Mouse (Mus musculus) cortical plate, adult 2 months (tissue): ENCODE measurements around the gene Csnk1e.

ENCODE experiments used
- CTCF ChIP-seq: fragments of 200-500 bp; IDR thresholded peaks from 2 replicates; pipeline ENCODE4 v1.5.1; 2011; ENCODE audit warnings: mild to moderate bottlenecking, control low read depth, low read length; ENCODE audit not compliant: insufficient read depth; ENCODE audit errors: extremely low read depth
- POLR2A ChIP-seq: fragments of 200-500 bp; IDR thresholded peaks from 2 replicates; pipeline ENCODE4 v1.6.1; 2011; ENCODE audit warnings: mild to moderate bottlenecking, low read length, control low read depth; ENCODE audit not compliant: insufficient read depth; ENCODE audit errors: extremely low read depth

- TF ChIP-seq POLR2A (no peak), CTCF (no peak)
These were observed 23.0 kb downstream of the Csnk1e start for GRCm38 (mm10) chr15:79432328-79432727.
